Mouse (Mus musculus): ENCODE measurements around the gene Bnc2.
A peak's percentile ranks its signal among the peaks of the same experiment; 100 is the strongest.

Gene Bnc2

GRCm38 (mm10) chr4:84632832-84633789, 42.0 kb downstream of the Bnc2 start:
- DNase-seq (ENCODE audit: inconsistent ontology term) = no peak

GRCm38 (mm10) chr4:84627616-84628015, 47.5 kb downstream of the Bnc2 start:
- DNase-seq (ENCODE audit: inconsistent ontology term) = no peak

- DNase-seq (ENCODE audit: inconsistent ontology term) = no peak
Measured at GRCm38 (mm10) chr4:84623312-84623711, 51.8 kb downstream of the Bnc2 start.

- no peak for DNase-seq (ENCODE audit: inconsistent ontology term)
Measured at GRCm38 (mm10) chr4:84621785-84622184, 53.3 kb downstream of the Bnc2 start.

- DNase-seq (ENCODE audit: inconsistent ontology term) = no peak
Measured at GRCm38 (mm10) chr4:84609861-84610260, 65.2 kb downstream of the Bnc2 start.

GRCm38 (mm10) chr4:84604461-84604860, 70.6 kb downstream of the Bnc2 start:
- no peak for DNase-seq (ENCODE audit: inconsistent ontology term)

GRCm38 (mm10) chr4:84580260-84580952, 94.7 kb downstream of the Bnc2 start:
- DNase-seq (ENCODE audit: inconsistent ontology term) = no peak

- no peak for DNase-seq (ENCODE audit: inconsistent ontology term)
Measured at GRCm38 (mm10) chr4:84578296-84578695, 96.8 kb downstream of the Bnc2 start.

GRCm38 (mm10) chr4:84566123-84566522, 109.0 kb downstream of the Bnc2 start:
- DNase-seq (ENCODE audit: inconsistent ontology term) = no peak

- DNase-seq (ENCODE audit: inconsistent ontology term) = peak; percentile 81
Measured at GRCm38 (mm10) chr4:84545204-84545871, 129.7 kb downstream of the Bnc2 start.

GRCm38 (mm10) chr4:84544646-84545045, 130.4 kb downstream of the Bnc2 start:
- no peak for DNase-seq (ENCODE audit: inconsistent ontology term)

GRCm38 (mm10) chr4:84540531-84540930, 134.5 kb downstream of the Bnc2 start:
- peak; percentile 49 for DNase-seq (ENCODE audit: inconsistent ontology term)

- peak; percentile 30 for DNase-seq (ENCODE audit: inconsistent ontology term)
Measured at GRCm38 (mm10) chr4:84539396-84539795, 135.7 kb downstream of the Bnc2 start.

- peak; percentile 40 for DNase-seq (ENCODE audit: inconsistent ontology term)
Measured at GRCm38 (mm10) chr4:84528886-84529789, 145.9 kb downstream of the Bnc2 start.

GRCm38 (mm10) chr4:84528358-84528757, 146.7 kb downstream of the Bnc2 start:
- no peak for DNase-seq (ENCODE audit: inconsistent ontology term)

GRCm38 (mm10) chr4:84527066-84527933, 147.8 kb downstream of the Bnc2 start:
- DNase-seq (ENCODE audit: inconsistent ontology term) = no peak

GRCm38 (mm10) chr4:84523651-84524221, 151.3 kb downstream of the Bnc2 start:
- DNase-seq (ENCODE audit: inconsistent ontology term) = peak; percentile 88

GRCm38 (mm10) chr4:84523211-84523610, 151.9 kb downstream of the Bnc2 start:
- peak; percentile 91 for DNase-seq (ENCODE audit: inconsistent ontology term)

- no peak for DNase-seq (ENCODE audit: inconsistent ontology term)
Measured at GRCm38 (mm10) chr4:84521562-84521961, 153.5 kb downstream of the Bnc2 start.

GRCm38 (mm10) chr4:84510466-84510865, 164.6 kb downstream of the Bnc2 start:
- peak; percentile 84 for DNase-seq (ENCODE audit: inconsistent ontology term)

Data from Muller cell, postnatal 12 days (primary cell).